Mouse (Mus musculus): ENCODE results near the gene Cfap54. TPM values are rescaled to one million over a fixed set of nuclear protein-coding genes. Genes with fewer than 3 reads are reported as not detected.

Cfap54 gene
- polyA plus RNA-seq, 1 experiment from 2014 or later, result 0.27 TPM

- H3K4me3 ChIP-seq (replicated peaks; ENCODE audit: low read length), result no peak overlapping the region
- no peak for ATAC-seq (ENCODE audit: insufficient read depth, low FRiP score)
- no peak overlapping the region for H3K27ac ChIP-seq (ENCODE audit: low read length)
- no peaks in the 10 kb centered on the region for H3K4me1 ChIP-seq (ENCODE audit: control insufficient read depth, insufficient read depth, low read length)
- no peaks in the 10 kb centered on the region for H3K9me3 ChIP-seq (replicated peaks; ENCODE audit: control insufficient read depth, low read length)
- no peak overlapping the region for H3K4me2 ChIP-seq (ENCODE audit: low read depth, low read length)
- no peak overlapping the region for H3K9ac ChIP-seq (ENCODE audit: low read length)
- H3K27me3 ChIP-seq (ENCODE audit: control insufficient read depth, insufficient read depth, low read length), result no peaks in the 10 kb centered on the region
- WGBS, result 55% methylated on average over 1 of the region's 1 CpGs
- H3K36me3 ChIP-seq (ENCODE audit: control insufficient read depth, insufficient read depth, low read length), result no peaks in the 10 kb centered on the region
Observed at GRCm38 (mm10) chr10:92930036-92930435, 151.4 kb downstream of the Cfap54 start.

- WGBS, result 81% methylated on average over 3 of the region's 3 CpGs
- no peaks in the 10 kb centered on the region for H3K36me3 ChIP-seq (ENCODE audit: control insufficient read depth, insufficient read depth, low read length)
- H3K9ac ChIP-seq (ENCODE audit: low read length), result no peak overlapping the region
- H3K4me1 ChIP-seq (ENCODE audit: control insufficient read depth, insufficient read depth, low read length), result no peaks in the 10 kb centered on the region
- no peaks in the 10 kb centered on the region for H3K27me3 ChIP-seq (ENCODE audit: control insufficient read depth, insufficient read depth, low read length)
- no peak overlapping the region for H3K4me3 ChIP-seq (replicated peaks; ENCODE audit: low read length)
- H3K9me3 ChIP-seq (replicated peaks; ENCODE audit: control insufficient read depth, low read length), result no peaks in the 10 kb centered on the region
- ATAC-seq (ENCODE audit: insufficient read depth, low FRiP score), result no peak
- H3K4me2 ChIP-seq (ENCODE audit: low read depth, low read length), result no peak overlapping the region
- no peak overlapping the region for H3K27ac ChIP-seq (ENCODE audit: low read length)
Observed at GRCm38 (mm10) chr10:92928256-92928655, 153.2 kb downstream of the Cfap54 start.

GRCm38 (mm10) chr10:92918551-92918950 lies 162.9 kb downstream of the Cfap54 start:
- Histone ChIP-seq H3K9ac (ENCODE audit: low read length) (no peak overlapping the region), H3K4me3 (replicated peaks; ENCODE audit: low read length) (no peak overlapping the region), H3K27ac (ENCODE audit: low read length) (no peak overlapping the region), H3K27me3 (ENCODE audit: control insufficient read depth, insufficient read depth, low read length) (no peaks in the 10 kb centered on the region), H3K4me2 (ENCODE audit: low read depth, low read length) (no peak overlapping the region), H3K4me1 (ENCODE audit: control insufficient read depth, insufficient read depth, low read length) (no peaks in the 10 kb centered on the region), H3K9me3 (replicated peaks; ENCODE audit: control insufficient read depth, low read length) (no peaks in the 10 kb centered on the region), H3K36me3 (ENCODE audit: control insufficient read depth, insufficient read depth, low read length) (no peaks in the 10 kb centered on the region)
- WGBS, result 73% methylated on average over 1 of the region's 1 CpGs
- ATAC-seq (ENCODE audit: insufficient read depth, low FRiP score), result no peak

- Histone ChIP-seq H3K4me1 (ENCODE audit: control insufficient read depth, insufficient read depth, low read length) (no peaks in the 10 kb centered on the region), H3K4me2 (ENCODE audit: low read depth, low read length) (no peak overlapping the region), H3K4me3 (replicated peaks; ENCODE audit: low read length) (no peak overlapping the region), H3K9me3 (replicated peaks; ENCODE audit: control insufficient read depth, low read length) (no peaks in the 10 kb centered on the region), H3K27ac (ENCODE audit: low read length) (no peak overlapping the region), H3K36me3 (ENCODE audit: control insufficient read depth, insufficient read depth, low read length) (no peaks in the 10 kb centered on the region), H3K27me3 (ENCODE audit: control insufficient read depth, insufficient read depth, low read length) (no peaks in the 10 kb centered on the region), H3K9ac (ENCODE audit: low read length) (no peak overlapping the region)
- 68% methylated on average over 6 of the region's 6 CpGs for WGBS
- ATAC-seq (ENCODE audit: insufficient read depth, low FRiP score), result no peak
Observed at GRCm38 (mm10) chr10:92907246-92907645, 174.2 kb downstream of the Cfap54 start.

GRCm38 (mm10) chr10:92888466-92888865 lies 193.0 kb downstream of the Cfap54 start:
- Histone ChIP-seq H3K9ac (ENCODE audit: low read length) (no peak overlapping the region), H3K4me2 (ENCODE audit: low read depth, low read length) (no peak overlapping the region), H3K36me3 (ENCODE audit: control insufficient read depth, insufficient read depth, low read length) (no peaks in the 10 kb centered on the region), H3K27ac (ENCODE audit: low read length) (no peak overlapping the region), H3K27me3 (ENCODE audit: control insufficient read depth, insufficient read depth, low read length) (no peaks in the 10 kb centered on the region), H3K9me3 (replicated peaks; ENCODE audit: control insufficient read depth, low read length) (no peaks in the 10 kb centered on the region), H3K4me1 (ENCODE audit: control insufficient read depth, insufficient read depth, low read length) (no peaks in the 10 kb centered on the region), H3K4me3 (replicated peaks; ENCODE audit: low read length) (no peak overlapping the region)
- ATAC-seq (ENCODE audit: insufficient read depth, low FRiP score), result no peak
- WGBS, result 72% methylated on average over 6 of the region's 6 CpGs

GRCm38 (mm10) chr10:92878000-92878399 lies 203.4 kb downstream of the Cfap54 start:
- 91% methylated on average over 3 of the region's 3 CpGs for WGBS
- H3K4me2 ChIP-seq (ENCODE audit: low read depth, low read length), result no peak overlapping the region
- ATAC-seq (ENCODE audit: insufficient read depth, low FRiP score), result no peak
- no peak overlapping the region for H3K9ac ChIP-seq (ENCODE audit: low read length)
- H3K27ac ChIP-seq (ENCODE audit: low read length), result no peak overlapping the region
- no peaks in the 10 kb centered on the region for H3K4me1 ChIP-seq (ENCODE audit: control insufficient read depth, insufficient read depth, low read length)
- no peak overlapping the region for H3K4me3 ChIP-seq (replicated peaks; ENCODE audit: low read length)
- H3K27me3 ChIP-seq (ENCODE audit: control insufficient read depth, insufficient read depth, low read length), result no peaks in the 10 kb centered on the region
- H3K36me3 ChIP-seq (ENCODE audit: control insufficient read depth, insufficient read depth, low read length), result no peaks in the 10 kb centered on the region
- no peaks in the 10 kb centered on the region for H3K9me3 ChIP-seq (replicated peaks; ENCODE audit: control insufficient read depth, low read length)

GRCm38 (mm10) chr10:92840980-92841379 lies 240.4 kb downstream of the Cfap54 start:
- Histone ChIP-seq H3K4me1 (ENCODE audit: control insufficient read depth, insufficient read depth, low read length) (no peaks in the 10 kb centered on the region), H3K27ac (ENCODE audit: low read length) (no peak overlapping the region), H3K27me3 (ENCODE audit: control insufficient read depth, insufficient read depth, low read length) (no peaks in the 10 kb centered on the region), H3K9ac (ENCODE audit: low read length) (no peak overlapping the region), H3K36me3 (ENCODE audit: control insufficient read depth, insufficient read depth, low read length) (no peaks in the 10 kb centered on the region), H3K4me3 (replicated peaks; ENCODE audit: low read length) (no peak overlapping the region), H3K9me3 (replicated peaks; ENCODE audit: control insufficient read depth, low read length) (no peaks in the 10 kb centered on the region), H3K4me2 (ENCODE audit: low read depth, low read length) (no peak overlapping the region)
- ATAC-seq (ENCODE audit: insufficient read depth, low FRiP score), result no peak
- 87% methylated on average over 9 of the region's 9 CpGs for WGBS

GRCm38 (mm10) chr10:92837572-92837971 lies 243.8 kb downstream of the Cfap54 start:
- Histone ChIP-seq H3K9me3 (replicated peaks; ENCODE audit: control insufficient read depth, low read length) (no peaks in the 10 kb centered on the region), H3K4me2 (ENCODE audit: low read depth, low read length) (no peak overlapping the region), H3K4me1 (ENCODE audit: control insufficient read depth, insufficient read depth, low read length) (no peaks in the 10 kb centered on the region), H3K9ac (ENCODE audit: low read length) (no peak overlapping the region), H3K36me3 (ENCODE audit: control insufficient read depth, insufficient read depth, low read length) (no peaks in the 10 kb centered on the region), H3K27me3 (ENCODE audit: control insufficient read depth, insufficient read depth, low read length) (no peaks in the 10 kb centered on the region), H3K27ac (ENCODE audit: low read length) (no peak overlapping the region), H3K4me3 (replicated peaks; ENCODE audit: low read length) (no peak overlapping the region)
- 80% methylated on average over 5 of the region's 5 CpGs for WGBS
- ATAC-seq (ENCODE audit: insufficient read depth, low FRiP score), result no peak

GRCm38 (mm10) chr10:92837045-92837444 lies 244.4 kb downstream of the Cfap54 start:
- H3K4me3 ChIP-seq (replicated peaks; ENCODE audit: low read length), result no peak overlapping the region
- WGBS, result 70% methylated on average over 2 of the region's 2 CpGs
- no peaks in the 10 kb centered on the region for H3K9me3 ChIP-seq (replicated peaks; ENCODE audit: control insufficient read depth, low read length)
- no peak overlapping the region for H3K27ac ChIP-seq (ENCODE audit: low read length)
- H3K4me1 ChIP-seq (ENCODE audit: control insufficient read depth, insufficient read depth, low read length), result no peaks in the 10 kb centered on the region
- no peak overlapping the region for H3K4me2 ChIP-seq (ENCODE audit: low read depth, low read length)
- H3K9ac ChIP-seq (ENCODE audit: low read length), result no peak overlapping the region
- no peak for ATAC-seq (ENCODE audit: insufficient read depth, low FRiP score)
- H3K36me3 ChIP-seq (ENCODE audit: control insufficient read depth, insufficient read depth, low read length), result no peaks in the 10 kb centered on the region
- no peaks in the 10 kb centered on the region for H3K27me3 ChIP-seq (ENCODE audit: control insufficient read depth, insufficient read depth, low read length)

- Histone ChIP-seq H3K4me1 (ENCODE audit: control insufficient read depth, insufficient read depth, low read length) (no peaks in the 10 kb centered on the region), H3K27ac (ENCODE audit: low read length) (no peak overlapping the region), H3K9ac (ENCODE audit: low read length) (no peak overlapping the region), H3K4me2 (ENCODE audit: low read depth, low read length) (no peak overlapping the region), H3K36me3 (ENCODE audit: control insufficient read depth, insufficient read depth, low read length) (no peaks in the 10 kb centered on the region), H3K4me3 (replicated peaks; ENCODE audit: low read length) (no peak overlapping the region), H3K27me3 (ENCODE audit: control insufficient read depth, insufficient read depth, low read length) (no peaks in the 10 kb centered on the region), H3K9me3 (replicated peaks; ENCODE audit: control insufficient read depth, low read length) (no peaks in the 10 kb centered on the region)
- 63% methylated on average over 4 of the region's 4 CpGs for WGBS
- ATAC-seq (ENCODE audit: insufficient read depth, low FRiP score), result no peak
Observed at GRCm38 (mm10) chr10:92821499-92821898, 259.9 kb downstream of the Cfap54 start.
